Mouse (Mus musculus): ENCODE results near the gene Gpr156.

Gene Gpr156

GRCm38 (mm10) chr16:37916138-37916817, at the start of gene Gpr156:
Gpr156 (plus strand) TSS chr16:37916496.
- peak; percentile 15 to 25 for DNase-seq (ENCODE audit: low spot score in 2 of 2)

- DNase-seq (ENCODE audit: low spot score in 2 of 2), result peak; percentile 77 to 85
Observed at GRCm38 (mm10) chr16:37867791-37868505, 48.3 kb upstream of the Gpr156 start, which contains the start of gene Lrrc58. Lrrc58 (plus strand) TSS chr16:37868389.

GRCm38 (mm10) chr16:37868506-37869469, 47.5 kb upstream of the Gpr156 start:
- DNase-seq (ENCODE audit: low spot score in 2 of 2), result peak; percentile 39 to 61

GRCm38 (mm10) chr16:37869470-37870231, 46.6 kb upstream of the Gpr156 start:
- no peak for DNase-seq (ENCODE audit: low spot score in 2 of 2)

GRCm38 (mm10) chr16:37871112-37871715, 45.1 kb upstream of the Gpr156 start:
- DNase-seq (ENCODE audit: low spot score in 2 of 2), result no peak

GRCm38 (mm10) chr16:37874501-37875235, 41.6 kb upstream of the Gpr156 start:
- no peak for DNase-seq (ENCODE audit: low spot score in 2 of 2)

GRCm38 (mm10) chr16:37877406-37877805, 38.9 kb upstream of the Gpr156 start:
- DNase-seq (ENCODE audit: low spot score in 2 of 2), result no peak

- no peak for DNase-seq (ENCODE audit: low spot score in 2 of 2)
Observed at GRCm38 (mm10) chr16:37878951-37879505, 37.3 kb upstream of the Gpr156 start.

GRCm38 (mm10) chr16:37879750-37880419, 36.4 kb upstream of the Gpr156 start:
- no peak for DNase-seq (ENCODE audit: low spot score in 2 of 2)

GRCm38 (mm10) chr16:37881168-37881567, 35.1 kb upstream of the Gpr156 start:
- no peak for DNase-seq (ENCODE audit: low spot score in 2 of 2)

- no peak for DNase-seq (ENCODE audit: low spot score in 2 of 2)
Observed at GRCm38 (mm10) chr16:37888986-37889385, 27.3 kb upstream of the Gpr156 start.

GRCm38 (mm10) chr16:37892667-37893066, 23.6 kb upstream of the Gpr156 start:
- no peak for DNase-seq (ENCODE audit: low spot score in 2 of 2)

- no peak for DNase-seq (ENCODE audit: low spot score in 2 of 2)
Observed at GRCm38 (mm10) chr16:37893381-37893780, 22.9 kb upstream of the Gpr156 start.

- no peak for DNase-seq (ENCODE audit: low spot score in 2 of 2)
Observed at GRCm38 (mm10) chr16:37893942-37894341, 22.4 kb upstream of the Gpr156 start.

- DNase-seq (ENCODE audit: low spot score in 2 of 2), result no peak
Observed at GRCm38 (mm10) chr16:37898790-37899189, 17.5 kb upstream of the Gpr156 start.

- DNase-seq (ENCODE audit: low spot score in 2 of 2), result no peak
Observed at GRCm38 (mm10) chr16:37899357-37899756, 16.9 kb upstream of the Gpr156 start.

GRCm38 (mm10) chr16:37901318-37901717, 15.0 kb upstream of the Gpr156 start:
- no peak for DNase-seq (ENCODE audit: low spot score in 2 of 2)

GRCm38 (mm10) chr16:37906456-37906855, 9.8 kb upstream of the Gpr156 start:
- DNase-seq (ENCODE audit: low spot score in 2 of 2), result no peak

- DNase-seq (ENCODE audit: low spot score in 2 of 2), result no peak
Observed at GRCm38 (mm10) chr16:37911086-37911485, 5.2 kb upstream of the Gpr156 start.

Data from thymus, postnatal 10 days (tissue).